Mouse (Mus musculus): Measurements from ENCODE around the gene Gm7682.
"Not testable (repeated sequence)": the region's sequence is repeated elsewhere in the genome, so short reads cannot be mapped to it uniquely, and the experiment has no call there.

The Gm7682 gene

DNA sequence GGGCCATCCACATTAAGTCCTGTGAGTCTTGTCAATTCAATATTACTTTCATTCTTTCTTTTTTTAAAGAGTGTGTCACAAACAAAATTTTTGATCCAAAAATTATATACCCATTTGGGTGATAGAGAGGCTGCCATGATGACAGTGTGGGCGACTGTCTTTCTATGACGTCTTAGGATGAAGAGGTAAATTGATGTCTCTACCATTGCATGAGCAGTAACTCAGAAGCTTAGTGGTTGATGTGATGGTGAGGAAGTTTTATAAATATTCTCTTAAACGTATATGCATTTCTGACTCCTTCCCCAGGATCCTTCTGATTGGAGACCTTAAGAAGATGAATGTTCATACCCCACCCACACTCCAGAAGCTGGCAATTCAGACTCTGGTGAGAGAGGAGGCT is at the start of gene Gm7682:
Gene Gm7682, plus strand, starts transcription at position 301 of the 400 bp plus-strand sequence.
- ATAC-seq (ENCODE audit: insufficient number of reproducible peaks, low FRiP score, low TSS enrichment), result not testable (repeated sequence)
